Mouse (Mus musculus): ENCODE results near the gene Gfra4.

Gene Gfra4

Small RNA genes lying within 50 kb of the gene (microRNA-seq; reads per million reads assigned to microRNA genes)
- gene Mir6973b = 0 reads per million in 2 experiments
